Mouse (Mus musculus) midbrain, embryonic 14.5 days (tissue): ENCODE data around the gene Mroh3. TPM values are rescaled to one million over a fixed set of nuclear protein-coding genes. Genes with fewer than 3 reads are reported as not detected.

Experiments
- ATAC-seq: fragments of 200-750 bp; cut with Nextera tagmentation; 2 replicates; pipeline ENCODE4 v1.8.0; 2017; ENCODE audit warnings: moderate number of reproducible peaks, moderate library complexity; ENCODE audit not compliant: low FRiP score, low TSS enrichment
- DNase-seq: peaks from one replicate; pipeline ENCODE4 v3.0.0-alpha.2; 2015
- H3K27ac ChIP-seq: fragments of 300-500 bp; sonication (generic); replicated peaks from 2 replicates; pipeline ENCODE4 v1.5.1; 2014; ENCODE audit warnings: mild to moderate bottlenecking, low read depth, low read length, moderate library complexity
- H3K27me3 ChIP-seq: fragments of 300-500 bp; sonication (generic); 2 replicates; pipeline ENCODE4 v1.6.1; 2014; ENCODE audit warnings: low read length, control low read depth, mixed read lengths; ENCODE audit not compliant: control insufficient read depth, insufficient read depth
- H3K36me3 ChIP-seq: fragments of 300-500 bp; sonication (generic); 2 replicates; pipeline ENCODE4 v1.6.1; 2014; ENCODE audit warnings: low read length, control low read depth; ENCODE audit not compliant: control insufficient read depth, insufficient read depth
- H3K4me1 ChIP-seq: fragments of 300-500 bp; sonication (generic); 2 replicates; pipeline ENCODE4 v1.6.1; 2014; ENCODE audit warnings: mild to moderate bottlenecking, antibody characterized with exemption, low read length, control low read depth; ENCODE audit not compliant: control insufficient read depth, insufficient read depth
- H3K4me2 ChIP-seq: fragments of 300-500 bp; sonication (generic); 2 replicates; pipeline ENCODE4 v1.6.1; 2014; ENCODE audit warnings: mild to moderate bottlenecking, low read length, moderate library complexity
- H3K4me3 ChIP-seq: fragments of 300-500 bp; sonication (generic); replicated peaks from 2 replicates; pipeline ENCODE4 v1.5.1; 2014; ENCODE audit warnings: low read depth, low read length
- H3K9ac ChIP-seq: fragments of 300-500 bp; sonication (generic); replicated peaks from 2 replicates; pipeline ENCODE4 v1.6.1; 2014; ENCODE audit warnings: mild to moderate bottlenecking, low read length, moderate library complexity
- H3K9me3 ChIP-seq: fragments of 300-500 bp; sonication (generic); 2 replicates; pipeline ENCODE4 v1.6.1; 2016; ENCODE audit warnings: low read length, control low read depth, mixed read lengths; ENCODE audit not compliant: control insufficient read depth
- WGBS: fragments of 180-500 bp; shearing (Covaris S2); extraction: QIAGEN DNeasy Blood & Tissue Kit; methylation state at CpG from one replicate; pipeline ENCODE4 v1.1.7; 2014; 5-methylcytosine and 5-hydroxymethylcytosine counted together
- polyA plus RNA-seq: library from polyadenylated mRNA; unstranded; fragments of >200 nt; fragmentation: Nextera tagmentation; extraction: Ambion mirVana; gene quantifications from 2 replicates; pipeline ENCODE4 v1.2.1, GENCODE M21; 2014

Mroh3 gene
- polyA plus RNA-seq, 1 experiment from 2014 or later: 0.59 TPM

GRCm38 (mm10) chr1:136139990-136140640, 72.5 kb downstream of the Mroh3 start:
- Histone ChIP-seq H3K4me1 (peaks cover 88% of the 10 kb centered on the region), H3K27me3 (no peaks in the 10 kb centered on the region), H3K36me3 (peaks cover 9% of the 10 kb centered on the region), H3K4me3 (peak overlapping the region; percentile 37), H3K27ac (peak overlapping the region; percentile 73), H3K4me2 (peak overlapping the region; percentile 72), H3K9ac (peak overlapping the region; percentile 51), H3K9me3 (no peaks in the 10 kb centered on the region)
- DNase-seq (peak; percentile 77), ATAC-seq (peak; percentile 35; the same call in 1 of the 2 replicates)
- 1% methylated on average over 32 of the region's 32 CpGs for WGBS

- Histone ChIP-seq H3K4me3 (no peak overlapping the region), H3K4me2 (peak overlapping the region; percentile 90), H3K36me3 (no peaks in the 10 kb centered on the region), H3K27me3 (no peaks in the 10 kb centered on the region), H3K9me3 (no peaks in the 10 kb centered on the region), H3K9ac (0 out of 2 replicates have a peak overlapping the region, but pooled peaks have one; percentile 2), H3K4me1 (peaks cover 99% of the 10 kb centered on the region), H3K27ac (peak overlapping the region; percentile 58)
- DNase-seq: no peak
- WGBS: 32% methylated on average over 10 of the region's 10 CpGs
- no peak for ATAC-seq
Measured at GRCm38 (mm10) chr1:136138191-136138830, 74.3 kb downstream of the Mroh3 start.

GRCm38 (mm10) chr1:136137575-136137974, 75.1 kb downstream of the Mroh3 start:
- Histone ChIP-seq H3K9ac (0 out of 2 replicates have a peak overlapping the region, but pooled peaks have one; percentile 1), H3K4me3 (no peak overlapping the region), H3K27ac (peak overlapping the region; percentile 58), H3K4me1 (peaks cover 93% of the 10 kb centered on the region), H3K9me3 (no peaks in the 10 kb centered on the region), H3K27me3 (no peaks in the 10 kb centered on the region), H3K36me3 (no peaks in the 10 kb centered on the region), H3K4me2 (peak overlapping the region; percentile 90)
- DNase-seq: peak; percentile 90
- WGBS: under 1% methylated on average over 4 of the region's 4 CpGs
- ATAC-seq: no peak

- no peak for DNase-seq
- H3K27ac ChIP-seq: peak overlapping the region; percentile 58
- H3K9me3 ChIP-seq: no peaks in the 10 kb centered on the region
- H3K4me3 ChIP-seq: no peak overlapping the region
- H3K27me3 ChIP-seq: no peaks in the 10 kb centered on the region
- WGBS: 30% methylated on average over 7 of the region's 7 CpGs
- no peak for ATAC-seq
- H3K9ac ChIP-seq: 0 out of 2 replicates have a peak overlapping the region, but pooled peaks have one; percentile 1
- peaks cover 88% of the 10 kb centered on the region for H3K4me1 ChIP-seq
- H3K36me3 ChIP-seq: no peaks in the 10 kb centered on the region
- peak overlapping the region; percentile 90 for H3K4me2 ChIP-seq
Measured at GRCm38 (mm10) chr1:136137071-136137531, 75.5 kb downstream of the Mroh3 start.

- Histone ChIP-seq H3K9ac (0 out of 2 replicates have a peak overlapping the region, but pooled peaks have one; percentile 14), H3K4me3 (no peak overlapping the region)
Measured at GRCm38 (mm10) chr1:136136547-136136946, 76.1 kb downstream of the Mroh3 start.

GRCm38 (mm10) chr1:136135777-136136444, 76.7 kb downstream of the Mroh3 start:
- Histone ChIP-seq H3K36me3 (no peaks in the 10 kb centered on the region), H3K27me3 (no peaks in the 10 kb centered on the region), H3K9me3 (no peaks in the 10 kb centered on the region), H3K9ac (0 out of 2 replicates have a peak overlapping the region, but pooled peaks have one; percentile 14), H3K4me1 (peaks cover 77% of the 10 kb centered on the region), H3K4me2 (peak overlapping the region; percentile 90), H3K4me3 (no peak overlapping the region), H3K27ac (no peak overlapping the region; the same call in 1 of the 2 replicates)
- 65% methylated on average over 6 of the region's 6 CpGs for WGBS
- ATAC-seq (no peak), DNase-seq (no peak)

More at GRCm38 (mm10) chr1:136136547-136136946, 76.1 kb downstream of the Mroh3 start:
- H3K36me3 ChIP-seq: no peaks in the 10 kb centered on the region
- ATAC-seq: no peak
- H3K27me3 ChIP-seq: no peaks in the 10 kb centered on the region
- no peak overlapping the region for H3K27ac ChIP-seq
- no peaks in the 10 kb centered on the region for H3K9me3 ChIP-seq
- WGBS: 54% methylated on average over 4 of the region's 4 CpGs
- DNase-seq: no peak
- H3K4me2 ChIP-seq: peak overlapping the region; percentile 90
- H3K4me1 ChIP-seq: peaks cover 83% of the 10 kb centered on the region

GRCm38 (mm10) chr1:136135046-136135445, 77.6 kb downstream of the Mroh3 start:
- Histone ChIP-seq H3K36me3 (no peaks in the 10 kb centered on the region), H3K27ac (no peak overlapping the region), H3K27me3 (no peaks in the 10 kb centered on the region), H3K9ac (peak overlapping the region; percentile 98; the same call in 1 of the 2 replicates), H3K4me3 (peak overlapping the region; percentile 93; the same call in 1 of the 2 replicates), H3K4me2 (peak overlapping the region; percentile 90), H3K9me3 (no peaks in the 10 kb centered on the region), H3K4me1 (peaks cover 77% of the 10 kb centered on the region)
- ATAC-seq: no peak
- no peak for DNase-seq
- WGBS: 71% methylated on average over 1 of the region's 1 CpGs

GRCm38 (mm10) chr1:136134547-136134946, 78.1 kb downstream of the Mroh3 start:
- Histone ChIP-seq H3K36me3 (no peaks in the 10 kb centered on the region), H3K9me3 (no peaks in the 10 kb centered on the region), H3K27me3 (no peaks in the 10 kb centered on the region), H3K4me1 (peaks cover 75% of the 10 kb centered on the region), H3K9ac (peak overlapping the region; percentile 98), H3K4me3 (peak overlapping the region; percentile 93), H3K4me2 (peak overlapping the region; percentile 90), H3K27ac (no peak overlapping the region)
- WGBS: 73% methylated on average over 2 of the region's 2 CpGs
- ATAC-seq: no peak
- DNase-seq: no peak
